Mouse (Mus musculus): ENCODE data around the gene Ascc1. TPM values are rescaled to one million over a fixed set of nuclear protein-coding genes. Genes with fewer than 3 reads are reported as not detected.

The Ascc1 gene
- polyA plus RNA-seq, 1 experiment from 2014 or later: 21.6 TPM

DNA sequence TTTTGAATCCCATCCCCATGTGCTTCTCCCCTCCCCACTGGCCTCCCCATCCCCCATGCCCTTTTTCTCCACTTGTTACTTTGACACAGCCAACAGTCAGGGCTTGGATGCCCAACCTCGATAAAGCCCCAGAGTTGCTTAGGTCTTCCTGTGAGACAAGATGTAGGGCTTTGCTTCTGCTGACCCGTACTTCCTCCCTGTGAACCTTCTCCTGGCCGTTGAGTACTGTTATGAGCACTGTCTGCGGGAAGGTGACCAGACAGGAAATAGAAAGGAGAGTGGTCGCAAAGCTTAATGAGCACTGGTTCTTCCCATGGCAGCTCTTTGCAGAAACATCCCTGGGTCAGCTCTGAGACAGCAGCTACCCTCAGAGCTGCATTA is 78.0 kb downstream of the Ascc1 start:
- 15% methylated on average over 5 of the region's 5 CpGs for WGBS (ENCODE audit: insufficient replicate concordance)
- Histone ChIP-seq H3K27me3 (no peaks in the 10 kb centered on the region), H3K36me3 (no peaks in the 10 kb centered on the region), H3K9ac (peak overlapping the region; percentile 44; the same call in 1 of the 2 replicates), H3K4me3 (replicated peaks) (no peak overlapping the region), H3K4me1 (replicated peaks) (peaks cover 74% of the 10 kb centered on the region), H3K4me2 (peak overlapping the region; percentile 26), H3K27ac (peak overlapping the region; percentile 97), H3K9me3 (replicated peaks) (no peaks in the 10 kb centered on the region)
- DNase-seq (no peak), ATAC-seq (ENCODE audit: low read depth) (no peak)

DNA sequence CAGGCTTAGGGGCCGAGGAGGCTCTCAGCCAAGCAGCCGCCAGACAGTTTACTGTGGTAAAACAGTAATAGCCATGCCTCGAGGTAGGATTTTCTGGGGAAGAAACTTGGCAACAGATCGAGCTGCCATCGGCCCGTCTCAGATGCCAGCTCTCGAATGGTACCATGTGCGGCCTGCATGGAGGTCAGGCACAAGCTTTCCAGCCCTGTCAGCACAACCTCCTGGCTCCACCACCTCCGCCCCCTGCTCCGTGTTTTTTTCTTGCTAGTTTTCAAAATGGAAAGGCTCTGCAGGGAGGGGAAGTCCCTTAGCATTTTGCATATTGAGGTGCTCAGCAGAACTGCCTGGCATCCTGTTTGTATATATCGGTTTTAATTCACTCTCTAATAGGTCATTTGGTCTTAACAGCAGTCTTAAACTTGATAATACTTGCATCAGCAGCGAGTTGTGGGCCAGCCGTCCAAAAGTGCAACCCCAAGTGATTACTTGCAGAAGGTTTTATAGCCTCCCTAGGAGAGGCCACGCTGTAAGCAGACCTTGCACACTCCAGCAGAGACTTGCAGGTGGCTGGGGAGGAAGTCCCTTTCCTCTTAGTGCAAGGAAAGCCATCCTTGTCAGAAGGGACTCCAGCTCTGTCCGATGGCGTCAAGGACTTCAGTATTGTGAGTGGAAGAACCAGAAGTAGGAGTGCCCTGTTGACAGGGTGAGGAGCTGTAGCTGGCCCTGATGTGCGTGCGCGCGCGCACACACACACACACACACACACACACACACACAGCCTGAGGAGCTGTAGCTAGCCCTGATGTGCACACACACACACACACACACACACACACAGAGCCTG is 78.6 kb downstream of the Ascc1 start:
- DNase-seq (no peak), ATAC-seq (ENCODE audit: low read depth) (no peak)
- Histone ChIP-seq H3K4me3 (replicated peaks) (no peak overlapping the region), H3K9me3 (replicated peaks) (no peaks in the 10 kb centered on the region), H3K27me3 (no peaks in the 10 kb centered on the region), H3K36me3 (no peaks in the 10 kb centered on the region), H3K27ac (peak overlapping the region; percentile 97), H3K4me2 (peak overlapping the region; percentile 26), H3K9ac (peak overlapping the region; percentile 44; the same call in 1 of the 2 replicates), H3K4me1 (replicated peaks) (peaks cover 75% of the 10 kb centered on the region)
- WGBS (ENCODE audit: insufficient replicate concordance): 56% methylated on average over 21 of the region's 21 CpGs

DNA sequence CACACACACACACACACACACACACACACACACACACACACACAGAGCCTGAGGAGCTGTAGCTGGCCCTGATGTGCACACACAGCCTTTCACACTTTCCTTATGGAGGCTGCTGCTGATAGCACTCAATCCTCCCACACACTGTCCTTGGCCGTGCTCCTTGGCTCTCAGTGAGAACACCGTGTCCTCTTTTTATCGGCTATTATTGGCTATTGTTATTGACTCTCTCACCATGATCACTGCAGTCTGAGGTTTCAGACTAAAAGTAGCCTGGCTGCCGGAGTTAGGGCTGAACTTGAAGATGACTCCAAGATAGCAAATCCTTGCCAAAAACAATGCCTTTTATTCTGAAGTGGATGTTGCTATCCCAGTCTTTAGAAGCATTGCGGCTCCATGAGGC is 79.3 kb downstream of the Ascc1 start:
- 65% methylated on average over 5 of the region's 5 CpGs for WGBS (ENCODE audit: insufficient replicate concordance)
- H3K27ac ChIP-seq: peak overlapping the region; percentile 14; the same call in 1 of the 2 replicates
- no peak overlapping the region for H3K9ac ChIP-seq
- no peaks in the 10 kb centered on the region for H3K36me3 ChIP-seq
- ATAC-seq (ENCODE audit: low read depth) (no peak), DNase-seq (no peak)
- H3K4me3 ChIP-seq (replicated peaks): no peak overlapping the region
- H3K4me1 ChIP-seq (replicated peaks): peaks cover 71% of the 10 kb centered on the region
- H3K4me2 ChIP-seq: no peak overlapping the region
- H3K9me3 ChIP-seq (replicated peaks): no peaks in the 10 kb centered on the region
- H3K27me3 ChIP-seq: no peaks in the 10 kb centered on the region

DNA sequence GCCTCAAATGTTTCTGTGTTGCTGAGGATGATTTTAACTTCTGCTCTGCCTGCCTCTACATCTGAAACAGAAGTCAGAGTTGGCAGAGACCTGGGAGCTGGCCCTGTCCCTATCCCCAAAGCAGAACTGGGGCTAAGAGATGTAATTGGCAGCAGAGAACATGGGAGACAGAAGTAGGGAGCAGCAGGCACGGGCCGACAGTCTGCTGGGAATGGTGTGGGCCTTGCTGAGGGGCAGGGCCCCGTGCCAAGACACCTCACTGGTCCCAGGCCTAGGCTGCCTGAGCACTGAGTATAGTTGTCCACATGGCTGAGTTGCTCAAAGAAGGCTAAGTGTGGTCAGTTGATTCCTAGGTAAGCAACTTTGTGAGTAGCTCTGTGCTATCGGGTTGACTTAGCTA is 81.5 kb downstream of the Ascc1 start:
- 81% methylated on average over 4 of the region's 4 CpGs for WGBS (ENCODE audit: insufficient replicate concordance)
- Histone ChIP-seq H3K4me3 (replicated peaks) (no peak overlapping the region), H3K4me2 (no peak overlapping the region), H3K36me3 (no peaks in the 10 kb centered on the region), H3K9ac (no peak overlapping the region), H3K4me1 (replicated peaks) (peaks cover 49% of the 10 kb centered on the region), H3K27me3 (no peaks in the 10 kb centered on the region), H3K9me3 (replicated peaks) (no peaks in the 10 kb centered on the region), H3K27ac (no peak overlapping the region)
- ATAC-seq (ENCODE audit: low read depth): no peak
- no peak for DNase-seq

DNA sequence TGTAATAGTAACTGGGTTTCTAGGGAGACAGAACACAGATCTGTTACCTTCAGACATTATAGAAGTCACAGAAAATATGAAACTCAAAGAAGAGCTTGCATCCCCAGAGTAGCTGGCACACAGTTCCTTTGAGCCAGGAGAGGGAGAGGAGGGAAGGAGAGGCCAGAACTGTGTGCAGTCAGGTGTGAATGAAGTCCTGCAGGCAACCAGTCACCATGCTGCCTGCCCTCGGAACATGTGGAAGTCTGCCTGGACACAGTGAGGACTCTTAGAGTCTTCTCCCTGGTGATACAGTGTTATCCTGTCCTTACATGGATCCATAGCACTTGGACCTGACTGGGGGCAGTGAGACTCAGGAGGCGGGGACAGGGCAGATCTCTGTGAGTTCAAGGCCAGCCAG is 89.7 kb downstream of the Ascc1 start:
- H3K4me3 ChIP-seq (replicated peaks): no peak overlapping the region
- no peaks in the 10 kb centered on the region for H3K27me3 ChIP-seq
- WGBS (ENCODE audit: insufficient replicate concordance): 79% methylated on average over 2 of the region's 2 CpGs
- no peak overlapping the region for H3K9ac ChIP-seq
- H3K4me1 ChIP-seq (replicated peaks): no peaks in the 10 kb centered on the region
- no peak overlapping the region for H3K4me2 ChIP-seq
- ATAC-seq (ENCODE audit: low read depth) (no peak), DNase-seq (no peak)
- no peaks in the 10 kb centered on the region for H3K9me3 ChIP-seq (replicated peaks)
- H3K27ac ChIP-seq: no peak overlapping the region
- H3K36me3 ChIP-seq: no peaks in the 10 kb centered on the region

DNA sequence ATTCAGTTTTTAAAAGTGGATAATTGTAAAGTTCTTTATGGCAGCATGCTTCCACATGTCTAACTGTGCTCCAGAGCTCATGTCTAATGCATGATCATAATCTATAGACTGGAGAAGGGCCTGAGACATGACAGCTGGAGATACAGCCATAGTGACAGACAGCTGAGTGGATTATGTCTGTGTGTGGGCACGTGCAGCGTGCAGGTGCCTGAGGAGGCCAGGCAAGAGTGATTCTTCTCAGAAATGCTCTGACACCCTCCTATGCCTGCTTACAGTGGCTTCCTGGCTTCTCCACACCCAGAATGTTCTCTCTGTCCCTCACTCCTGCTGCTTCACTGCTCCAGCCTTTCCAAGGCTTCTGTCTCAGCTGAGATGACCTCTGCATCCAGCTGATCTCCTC is 91.1 kb downstream of the Ascc1 start:
- no peak for ATAC-seq (ENCODE audit: low read depth)
- 64% methylated on average over 2 of the region's 2 CpGs for WGBS (ENCODE audit: insufficient replicate concordance)
- no peak for DNase-seq
- no peaks in the 10 kb centered on the region for H3K36me3 ChIP-seq
- H3K4me2 ChIP-seq: no peak overlapping the region
- no peak overlapping the region for H3K4me3 ChIP-seq (replicated peaks)
- no peak overlapping the region for H3K27ac ChIP-seq
- H3K9me3 ChIP-seq (replicated peaks): no peaks in the 10 kb centered on the region
- no peaks in the 10 kb centered on the region for H3K27me3 ChIP-seq
- H3K9ac ChIP-seq: no peak overlapping the region
- no peaks in the 10 kb centered on the region for H3K4me1 ChIP-seq (replicated peaks)

DNA sequence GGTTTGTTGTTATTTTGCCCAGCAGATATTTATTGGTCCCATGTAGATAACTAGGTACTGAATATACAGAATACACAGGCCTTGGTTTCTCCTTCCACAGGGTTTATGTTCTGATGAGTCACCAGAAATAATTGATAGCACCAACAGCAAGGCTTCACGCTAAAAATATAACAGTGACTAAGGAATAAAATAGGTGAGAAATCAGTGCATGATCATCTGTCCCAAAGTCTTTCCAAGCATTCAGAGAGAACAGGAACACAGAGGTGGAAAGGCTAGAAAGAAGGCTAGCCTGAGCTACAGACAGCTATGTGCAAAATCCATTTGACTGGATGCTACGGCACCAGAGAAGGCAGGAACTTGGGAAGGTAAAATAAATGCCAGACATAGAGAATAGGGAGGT is 93.0 kb downstream of the Ascc1 start:
- Histone ChIP-seq H3K27me3 (no peaks in the 10 kb centered on the region), H3K4me1 (replicated peaks) (no peaks in the 10 kb centered on the region), H3K9me3 (replicated peaks) (no peaks in the 10 kb centered on the region), H3K9ac (no peak overlapping the region), H3K4me2 (no peak overlapping the region), H3K27ac (no peak overlapping the region), H3K4me3 (replicated peaks) (no peak overlapping the region), H3K36me3 (no peaks in the 10 kb centered on the region)
- no peak for DNase-seq
- ATAC-seq (ENCODE audit: low read depth): no peak
- 87% methylated on average over 2 of the region's 2 CpGs for WGBS (ENCODE audit: insufficient replicate concordance)

DNA sequence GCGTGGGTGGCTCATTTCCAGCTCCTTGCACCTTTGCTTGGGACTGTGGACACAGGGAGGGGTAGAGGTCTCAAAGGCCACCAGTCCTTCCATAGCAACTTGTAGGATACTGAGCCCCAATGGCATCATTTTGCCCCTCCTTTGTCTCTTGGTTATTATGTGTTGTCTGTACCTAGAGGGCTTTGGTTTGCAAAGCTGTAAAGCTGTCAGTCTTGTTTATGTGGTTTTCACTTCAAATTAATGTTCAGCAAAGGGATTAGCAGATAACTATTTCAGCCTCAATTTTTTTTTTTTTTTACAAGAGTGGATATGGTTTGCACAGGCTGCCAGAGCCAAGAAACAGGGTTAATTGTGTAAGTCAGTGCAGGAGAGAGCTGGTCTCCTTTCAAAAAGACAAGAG is 93.7 kb downstream of the Ascc1 start:
- no peak overlapping the region for H3K27ac ChIP-seq
- H3K9ac ChIP-seq: no peak overlapping the region
- no peak for DNase-seq
- no peaks in the 10 kb centered on the region for H3K36me3 ChIP-seq
- H3K4me3 ChIP-seq (replicated peaks): no peak overlapping the region
- no peaks in the 10 kb centered on the region for H3K4me1 ChIP-seq (replicated peaks)
- no peak for ATAC-seq (ENCODE audit: low read depth)
- 58% methylated on average over 1 of the region's 1 CpGs for WGBS (ENCODE audit: insufficient replicate concordance)
- no peak overlapping the region for H3K4me2 ChIP-seq
- no peaks in the 10 kb centered on the region for H3K9me3 ChIP-seq (replicated peaks)
- no peaks in the 10 kb centered on the region for H3K27me3 ChIP-seq

DNA sequence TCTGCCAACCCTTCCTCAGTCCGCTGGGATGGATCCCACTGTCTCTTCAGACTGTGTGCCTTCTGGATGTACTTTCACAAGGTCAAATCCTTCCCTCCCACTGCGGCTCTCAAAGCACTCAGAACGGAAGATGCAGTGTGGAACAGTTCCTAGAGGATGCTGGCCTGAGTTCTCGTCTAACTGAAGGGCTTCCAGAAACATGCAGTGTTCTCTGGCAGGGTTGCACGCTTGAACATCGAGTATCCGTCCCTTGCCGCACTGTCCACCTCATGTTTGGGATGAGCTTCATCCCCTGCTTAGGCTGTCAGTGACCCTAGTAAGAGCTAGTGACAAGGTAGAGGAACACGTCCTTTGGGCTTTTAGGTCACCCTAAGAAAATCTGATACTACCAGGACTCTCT is 94.5 kb downstream of the Ascc1 start:
- H3K4me1 ChIP-seq (replicated peaks): no peaks in the 10 kb centered on the region
- H3K36me3 ChIP-seq: no peaks in the 10 kb centered on the region
- H3K9me3 ChIP-seq (replicated peaks): no peaks in the 10 kb centered on the region
- ATAC-seq (ENCODE audit: low read depth) (no peak), DNase-seq (no peak)
- 79% methylated on average over 9 of the region's 9 CpGs for WGBS (ENCODE audit: insufficient replicate concordance)
- no peak overlapping the region for H3K27ac ChIP-seq
- no peaks in the 10 kb centered on the region for H3K27me3 ChIP-seq
- H3K9ac ChIP-seq: no peak overlapping the region
- no peak overlapping the region for H3K4me3 ChIP-seq (replicated peaks)
- no peak overlapping the region for H3K4me2 ChIP-seq

DNA sequence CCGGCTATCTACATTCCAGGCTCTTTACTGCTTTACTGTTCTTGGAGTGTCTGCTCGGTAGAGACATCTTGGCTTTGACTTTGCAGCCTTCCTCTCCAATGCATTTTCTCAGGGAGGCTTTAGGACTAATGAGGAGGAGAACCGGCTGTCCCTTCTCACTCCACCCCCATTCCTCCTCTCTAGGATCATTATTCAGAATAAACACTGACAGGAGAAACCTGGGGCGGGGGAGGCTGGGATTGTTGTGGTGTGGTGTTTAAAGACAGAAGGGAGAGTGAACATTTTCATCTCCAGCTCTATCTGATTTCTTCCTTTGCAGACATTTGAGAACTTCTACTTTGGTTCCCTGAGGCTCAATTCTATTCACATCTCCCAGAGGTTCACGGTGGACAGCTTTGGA is 95.2 kb downstream of the Ascc1 start:
- H3K4me3 ChIP-seq (replicated peaks): no peak overlapping the region
- no peak overlapping the region for H3K27ac ChIP-seq
- H3K4me2 ChIP-seq: no peak overlapping the region
- no peaks in the 10 kb centered on the region for H3K9me3 ChIP-seq (replicated peaks)
- H3K27me3 ChIP-seq: no peaks in the 10 kb centered on the region
- H3K36me3 ChIP-seq: no peaks in the 10 kb centered on the region
- ATAC-seq (ENCODE audit: low read depth) (no peak), DNase-seq (no peak)
- no peaks in the 10 kb centered on the region for H3K4me1 ChIP-seq (replicated peaks)
- WGBS (ENCODE audit: insufficient replicate concordance): 82% methylated on average over 5 of the region's 5 CpGs
- no peak overlapping the region for H3K9ac ChIP-seq

DNA sequence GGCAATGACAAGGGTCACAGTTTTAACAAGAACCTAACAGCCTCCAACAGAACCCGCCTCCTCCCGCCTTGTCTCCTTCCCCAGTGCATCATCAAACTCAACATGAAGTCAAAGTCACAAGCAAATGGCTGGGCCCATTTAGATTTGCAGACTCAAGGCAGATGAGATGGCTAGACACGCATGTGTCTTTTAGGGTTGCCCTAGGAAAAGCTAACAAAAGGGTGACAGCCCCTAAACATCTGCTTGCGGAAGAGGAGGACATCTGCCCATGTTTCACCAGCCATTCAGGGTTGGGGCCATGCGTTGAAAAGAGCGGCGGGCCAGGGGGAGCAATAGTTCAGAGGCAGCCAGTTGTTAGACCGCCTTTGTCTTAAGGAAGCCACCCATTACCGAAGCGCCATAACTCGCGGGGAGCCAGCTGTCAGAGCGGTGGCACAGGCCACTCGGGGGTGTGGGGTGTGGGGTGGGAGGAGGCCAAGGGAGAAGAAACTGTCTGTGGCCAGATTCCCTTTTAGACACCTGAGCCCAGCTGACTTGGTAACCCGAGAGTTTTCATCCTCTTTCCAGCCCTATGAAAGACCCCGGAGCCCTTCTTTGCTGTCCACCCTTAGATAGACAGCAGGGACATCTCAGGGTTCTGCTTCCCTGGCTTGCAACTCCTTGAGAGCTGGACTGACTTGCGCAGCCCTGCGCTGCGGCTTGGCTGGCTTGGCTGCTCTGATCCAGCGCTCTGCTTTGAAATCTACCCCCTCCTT is 103.0 kb downstream of the Ascc1 start:
- H3K4me3 ChIP-seq (replicated peaks): no peak overlapping the region
- no peak overlapping the region for H3K9ac ChIP-seq
- H3K4me1 ChIP-seq (replicated peaks): peaks cover 15% of the 10 kb centered on the region
- no peak for DNase-seq
- no peaks in the 10 kb centered on the region for H3K36me3 ChIP-seq
- H3K27ac ChIP-seq: no peak overlapping the region
- no peak for ATAC-seq (ENCODE audit: low read depth)
- 26% methylated on average over 20 of the region's 20 CpGs for WGBS (ENCODE audit: insufficient replicate concordance)
- peaks cover 68% of the 10 kb centered on the region for H3K27me3 ChIP-seq
- no peaks in the 10 kb centered on the region for H3K9me3 ChIP-seq (replicated peaks)
- H3K4me2 ChIP-seq: no peak overlapping the region

Data from liver, embryonic 13.5 days (tissue).